Mouse (Mus musculus): Measurements from ENCODE around the gene Pigu. TPM values are rescaled to one million over a fixed set of nuclear protein-coding genes. Genes with fewer than 3 reads are reported as not detected.

The Pigu gene
- polyA plus RNA-seq, 1 experiment from 2014 or later: 57.1 TPM

- ATAC-seq: no peak
- Histone ChIP-seq H3K27ac (no peak overlapping the region), H3K4me1 (replicated peaks) (no peaks in the 10 kb centered on the region), H3K9ac (no peak overlapping the region), H3K4me3 (replicated peaks) (no peak overlapping the region), H3K4me2 (replicated peaks) (no peak overlapping the region), H3K27me3 (replicated peaks) (no peaks in the 10 kb centered on the region), H3K9me3 (no peaks in the 10 kb centered on the region), H3K36me3 (peaks cover 55% of the 10 kb centered on the region)
- WGBS: 90% methylated on average over 1 of the region's 1 CpGs
Measured at GRCm38 (mm10) chr2:155248206-155248605, 109.0 kb downstream of the Pigu start.

- Histone ChIP-seq H3K4me2 (replicated peaks) (no peak overlapping the region), H3K36me3 (peaks cover 65% of the 10 kb centered on the region), H3K4me3 (replicated peaks) (no peak overlapping the region), H3K9me3 (no peaks in the 10 kb centered on the region), H3K27me3 (replicated peaks) (no peaks in the 10 kb centered on the region), H3K4me1 (replicated peaks) (no peaks in the 10 kb centered on the region), H3K9ac (no peak overlapping the region), H3K27ac (no peak overlapping the region)
- WGBS: 92% methylated on average over 4 of the region's 4 CpGs
- no peak for ATAC-seq
Measured at GRCm38 (mm10) chr2:155246231-155246630, 111.0 kb downstream of the Pigu start.

GRCm38 (mm10) chr2:155242296-155242855, 114.9 kb downstream of the Pigu start:
- Histone ChIP-seq H3K4me1 (replicated peaks) (peaks cover 8% of the 10 kb centered on the region), H3K27ac (no peak overlapping the region), H3K9ac (no peak overlapping the region), H3K4me2 (replicated peaks) (no peak overlapping the region), H3K4me3 (replicated peaks) (no peak overlapping the region), H3K27me3 (replicated peaks) (no peaks in the 10 kb centered on the region), H3K9me3 (no peaks in the 10 kb centered on the region), H3K36me3 (peaks cover 34% of the 10 kb centered on the region)
- no peak for ATAC-seq
- 85% methylated on average over 7 of the region's 7 CpGs for WGBS

GRCm38 (mm10) chr2:155240915-155241314, 116.3 kb downstream of the Pigu start:
- Histone ChIP-seq H3K9me3 (no peaks in the 10 kb centered on the region), H3K4me2 (replicated peaks) (no peak overlapping the region), H3K27ac (no peak overlapping the region), H3K9ac (no peak overlapping the region), H3K36me3 (peaks cover 28% of the 10 kb centered on the region), H3K4me1 (replicated peaks) (peaks cover 10% of the 10 kb centered on the region), H3K27me3 (replicated peaks) (no peaks in the 10 kb centered on the region), H3K4me3 (replicated peaks) (no peak overlapping the region)
- ATAC-seq: no peak
- WGBS: 71% methylated on average over 4 of the region's 4 CpGs

- Histone ChIP-seq H3K36me3 (peaks cover 4% of the 10 kb centered on the region; the same call in 1 of the 2 replicates), H3K9ac (peak overlapping the region; percentile 84), H3K27me3 (replicated peaks) (no peaks in the 10 kb centered on the region), H3K27ac (no peak overlapping the region), H3K4me3 (replicated peaks) (peak overlapping the region; percentile 76), H3K4me2 (replicated peaks) (peak overlapping the region; percentile 85), H3K9me3 (no peaks in the 10 kb centered on the region), H3K4me1 (replicated peaks) (peaks cover 10% of the 10 kb centered on the region)
- no peak for ATAC-seq
- 9% methylated on average over 4 of the region's 4 CpGs for WGBS
Measured at GRCm38 (mm10) chr2:155237276-155237675, 120.0 kb downstream of the Pigu start.

GRCm38 (mm10) chr2:155236362-155236992, 120.8 kb downstream of the Pigu start, which contains the start of gene Dynlrb1:
TSS of gene Dynlrb1 (plus strand) at chr2:155236533.
- H3K27ac ChIP-seq: peak within 1 kb of the TSS; percentile 85

GRCm38 (mm10) chr2:155235746-155236361, 121.4 kb downstream of the Pigu start:
- no peaks in the 10 kb centered on the region for H3K27me3 ChIP-seq (replicated peaks)
- H3K9me3 ChIP-seq: no peaks in the 10 kb centered on the region
- ATAC-seq: peak; percentile 90
- peak overlapping the region; percentile 84 for H3K9ac ChIP-seq
- 3% methylated on average over 13 of the region's 13 CpGs for WGBS
- H3K4me2 ChIP-seq (replicated peaks): peak overlapping the region; percentile 85
- H3K4me3 ChIP-seq (replicated peaks): peak overlapping the region; percentile 76
- peak overlapping the region; percentile 85 for H3K27ac ChIP-seq
- no peaks in the 10 kb centered on the region for H3K36me3 ChIP-seq
- peaks cover 10% of the 10 kb centered on the region for H3K4me1 ChIP-seq (replicated peaks)

More at GRCm38 (mm10) chr2:155236362-155236992, 120.8 kb downstream of the Pigu start, which contains the start of gene Dynlrb1:
- peak; percentile 100 for ATAC-seq
- Histone ChIP-seq H3K4me1 (replicated peaks) (peaks cover 10% of the 10 kb centered on the region), H3K27me3 (replicated peaks) (no peaks in the 10 kb centered on the region), H3K9ac (peak within 1 kb of the TSS; percentile 84), H3K4me2 (replicated peaks) (peak within 1 kb of the TSS; percentile 85), H3K36me3 (0 out of 2 replicates have a peak, but pooled peaks cover 4% of the 10 kb centered on the region), H3K9me3 (no peaks in the 10 kb centered on the region), H3K4me3 (replicated peaks) (peak within 1 kb of the TSS; percentile 76)
- WGBS: under 1% methylated on average over 50 of the region's 50 CpGs

MicroRNAs within 50 kb of the gene (microRNA counts, 519-probe panel; counts per million panel counts)
- microRNA mmu-miR-695: 2,262 counts per million, percentile 57 among the panel's probes with 10 or more counts

Other genes with a start within 250 kb of the Pigu start
- 44.6 and 45.4 TPM in 2 replicates for gene Itch, start 223.9 kb downstream of the Pigu start, polyA plus RNA-seq (2015; fragmentation: Nextera tagmentation; extraction: Ambion mirVana)
- 332 and 349 TPM in 2 replicates for gene Dynlrb1, start 120.9 kb downstream of the Pigu start, polyA plus RNA-seq (2015; fragmentation: Nextera tagmentation; extraction: Ambion mirVana)
- gene Map1lc3a, start 81.1 kb downstream of the Pigu start, polyA plus RNA-seq (2015; fragmentation: Nextera tagmentation; extraction: Ambion mirVana): 131 and 146 TPM in 2 replicates
- 18.4 and 19.1 TPM in 2 replicates for gene Trp53inp2, start 23.6 kb upstream of the Pigu start, polyA plus RNA-seq (2015; fragmentation: Nextera tagmentation; extraction: Ambion mirVana)
- gene Ncoa6, start 116.5 kb upstream of the Pigu start, polyA plus RNA-seq (2015; fragmentation: Nextera tagmentation; extraction: Ambion mirVana): 15.5 and 18.2 TPM in 2 replicates
- 20.2 and 20.7 TPM in 2 replicates for gene Acss2, start 160.5 kb upstream of the Pigu start, polyA plus RNA-seq (2015; fragmentation: Nextera tagmentation; extraction: Ambion mirVana)
- 4.6 TPM in 2 replicates for gene Ggt7, start 160.8 kb upstream of the Pigu start, polyA plus RNA-seq (2015; fragmentation: Nextera tagmentation; extraction: Ambion mirVana)
- gene Gss, start 235.4 kb upstream of the Pigu start, polyA plus RNA-seq (2015; fragmentation: Nextera tagmentation; extraction: Ambion mirVana): 89.4 and 100 TPM in 2 replicates

Data from intestine, embryonic 15.5 days (tissue).